Mouse (Mus musculus): ENCODE data around the gene Anxa6. TPM values are rescaled to one million over a fixed set of nuclear protein-coding genes. Genes with fewer than 3 reads are reported as not detected.

Anxa6 gene
- total and polyA plus RNA-seq, 3 experiments, result 115 to 168 (median 162) TPM

DNA sequence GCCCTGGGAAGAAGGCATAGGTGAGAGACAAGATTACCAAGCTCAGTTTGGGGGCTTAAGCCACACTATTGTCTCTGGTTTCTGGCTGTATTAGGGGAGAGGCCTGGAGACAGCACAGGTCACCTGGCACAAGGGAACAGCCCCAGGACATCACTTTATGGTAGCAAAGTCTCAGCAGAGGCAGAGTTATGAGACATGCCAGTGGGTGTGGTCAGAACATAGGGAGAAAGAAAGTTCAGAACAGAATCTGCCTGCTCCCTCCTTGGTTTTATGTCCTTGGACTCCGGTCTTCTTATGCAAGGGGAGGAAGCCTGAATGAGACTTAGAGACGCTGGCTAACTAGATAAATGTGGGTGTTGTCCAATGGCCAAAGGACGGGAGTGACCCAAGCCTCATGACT lies 88.5 kb downstream of the Anxa6 start:
- dilution Hi-C loops (cut with MboI; ENCODE audit: extremely low pct_ligation_motif_present, extremely low pct_unique_long_range_greater_than_20kb, low sequenced_read_pairs), result no loop called here
- in situ Hi-C loops (cut with MboI; ENCODE audit: low pct_ligation_motif_present, low pct_unique_long_range_greater_than_20kb, low sequenced_read_pairs), result no loop called here
- peaks cover 17 to 58% of the 10 kb centered on the region in 2 experiments for H3K4me1 ChIP-seq (ENCODE audit: control insufficient read depth in 1 of 2, insufficient read depth in 2 of 2)
- TF ChIP-seq POLR2A (IDR thresholded peaks at IDR 0.05; ENCODE audit: low read depth, low read length) (no peak), SIN3A (IDR thresholded peaks at IDR 0.05; ENCODE audit: low read length) (no peak), ZMIZ1 (IDR thresholded peaks at IDR 0.05; ENCODE audit: low read depth, low read length) (no peak)
- no peak overlapping the region for H3K4me2 ChIP-seq (ENCODE audit: insufficient read depth, low read depth, poor library complexity, severe bottlenecking)
- no peak overlapping the region for H3K9ac ChIP-seq (ENCODE audit: insufficient read depth, low read depth)
- no peaks in the 10 kb centered on the region for H3K9me3 ChIP-seq (replicated peaks; ENCODE audit: low read length)
- H3K36me3 ChIP-seq (replicated peaks in 1 of 2; ENCODE audit: control insufficient read depth in 1 of 2, insufficient read depth in 1 of 2, low read length in 1 of 2), result peaks cover 62 to 91% of the 10 kb centered on the region in 2 experiments
- no peak overlapping the region for H3K4me3 ChIP-seq (replicated peaks in 1 of 3; ENCODE audit: low read depth in 2 of 3, low read length in 2 of 3, poor library complexity in 1 of 3)
- DNase-seq (ENCODE audit: extremely low read depth), result peak; percentile 36
- H3K79me2 ChIP-seq (replicated peaks; ENCODE audit: control insufficient read depth, extremely low read depth, insufficient read depth, poor library complexity, severe bottlenecking), result peaks cover 71% of the 10 kb centered on the region
- 0 out of 2 replicates have a peak overlapping the region, but pooled peaks have one; percentile 1 for H3K27ac ChIP-seq (ENCODE audit: insufficient read depth, low read depth)
- H3K27me3 ChIP-seq (replicated peaks), result no peaks in the 10 kb centered on the region

DNA sequence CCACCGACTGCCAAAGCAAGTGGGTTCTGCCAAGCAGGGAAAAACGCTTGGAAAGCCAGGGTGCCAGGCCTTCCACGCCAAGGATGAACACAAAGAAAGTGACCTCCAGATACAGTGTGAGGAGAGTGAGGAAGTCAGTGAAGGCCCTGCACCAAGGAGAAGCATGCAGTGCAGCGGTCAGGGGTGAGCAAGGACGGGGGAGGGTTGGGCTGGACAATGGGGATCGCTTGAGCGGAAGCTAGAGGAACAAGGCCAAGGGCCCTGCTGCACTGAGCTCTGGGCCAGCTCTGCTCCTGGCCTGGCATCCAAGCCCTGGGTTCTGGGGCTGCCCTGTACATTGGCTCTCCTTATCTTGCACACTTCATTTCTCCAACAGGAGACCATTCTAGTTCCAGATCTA lies 93.2 kb downstream of the Anxa6 start:
- Histone ChIP-seq H3K79me2 (replicated peaks; ENCODE audit: control insufficient read depth, extremely low read depth, insufficient read depth, poor library complexity, severe bottlenecking) (peaks cover 38% of the 10 kb centered on the region), H3K4me2 (ENCODE audit: insufficient read depth, low read depth, poor library complexity, severe bottlenecking) (no peak overlapping the region), H3K27ac (ENCODE audit: insufficient read depth, low read depth) (no peak overlapping the region), H3K9me3 (replicated peaks; ENCODE audit: low read length) (no peaks in the 10 kb centered on the region), H3K9ac (ENCODE audit: insufficient read depth, low read depth) (no peak overlapping the region), H3K36me3 (replicated peaks in 1 of 2; ENCODE audit: control insufficient read depth in 1 of 2, insufficient read depth in 1 of 2, low read length in 1 of 2) (peaks cover 77 to 97% of the 10 kb centered on the region in 2 experiments), H3K4me3 (replicated peaks in 1 of 3; ENCODE audit: low read depth in 2 of 3, low read length in 2 of 3, poor library complexity in 1 of 3) (no peak overlapping the region), H3K27me3 (replicated peaks) (no peaks in the 10 kb centered on the region), H3K4me1 (ENCODE audit: control insufficient read depth in 1 of 2, insufficient read depth in 2 of 2) (peaks cover 30 to 65% of the 10 kb centered on the region in 2 experiments)
- TF ChIP-seq PAX5 (IDR thresholded peaks at IDR 0.05; ENCODE audit: low read length), result no peak
- no peak for TF ChIP-seq TBP (conservative IDR thresholded peaks at IDR 0.05; ENCODE audit: low read depth, low read length)
- no peak for TF ChIP-seq MXI1 (IDR thresholded peaks at IDR 0.05; ENCODE audit: low read depth, low read length)
- no peak for TF ChIP-seq CHD2 (IDR thresholded peaks at IDR 0.05; ENCODE audit: low read length)
- no peak for TF ChIP-seq CTCF (conservative IDR thresholded peaks at IDR 0.05 in 1 of 2, IDR thresholded peaks at IDR 0.05 in 1 of 2; ENCODE audit: low read depth in 2 of 2, low read length in 2 of 2)
- TF ChIP-seq RAD21 (IDR thresholded peaks at IDR 0.05; ENCODE audit: low read depth, low read length), result no peak
- no peak for TF ChIP-seq ETS1 (conservative IDR thresholded peaks at IDR 0.05; ENCODE audit: low read depth, low read length)
- in situ Hi-C loops (cut with MboI; ENCODE audit: low pct_ligation_motif_present, low pct_unique_long_range_greater_than_20kb, low sequenced_read_pairs) (no loop called here), dilution Hi-C loops (cut with MboI; ENCODE audit: extremely low pct_ligation_motif_present, extremely low pct_unique_long_range_greater_than_20kb, low sequenced_read_pairs) (no loop called here)
- no peak for DNase-seq (ENCODE audit: extremely low read depth)

DNA sequence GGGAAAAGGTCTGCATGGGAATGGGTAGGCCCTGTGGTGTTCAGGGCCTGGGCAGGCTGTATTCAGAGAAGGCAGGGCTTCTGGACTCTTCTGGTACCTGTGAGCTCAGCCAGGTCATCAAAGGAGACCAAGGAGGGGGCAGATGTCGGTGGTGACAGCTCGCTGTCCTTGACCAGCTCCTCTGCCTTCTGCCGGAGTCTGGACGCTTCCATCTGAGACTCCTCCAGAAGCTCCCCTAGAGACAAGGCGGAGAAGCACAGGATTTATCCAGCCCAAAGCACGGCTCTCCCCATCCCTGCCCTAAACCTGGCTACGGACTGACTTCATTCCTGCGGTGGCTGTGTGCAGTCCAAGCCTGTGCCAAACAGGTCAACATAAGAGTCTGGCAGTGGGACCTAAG lies 93.7 kb downstream of the Anxa6 start:
- peaks cover 75 to 97% of the 10 kb centered on the region in 2 experiments for H3K36me3 ChIP-seq (replicated peaks in 1 of 2; ENCODE audit: control insufficient read depth in 1 of 2, insufficient read depth in 1 of 2, low read length in 1 of 2)
- peaks cover 33% of the 10 kb centered on the region for H3K79me2 ChIP-seq (replicated peaks; ENCODE audit: control insufficient read depth, extremely low read depth, insufficient read depth, poor library complexity, severe bottlenecking)
- dilution Hi-C loops (cut with MboI; ENCODE audit: extremely low pct_ligation_motif_present, extremely low pct_unique_long_range_greater_than_20kb, low sequenced_read_pairs) (no loop called here), in situ Hi-C loops (cut with MboI; ENCODE audit: low pct_ligation_motif_present, low pct_unique_long_range_greater_than_20kb, low sequenced_read_pairs) (no loop called here)
- no peak overlapping the region for H3K4me3 ChIP-seq (replicated peaks in 1 of 3; ENCODE audit: low read depth in 2 of 3, low read length in 2 of 3, poor library complexity in 1 of 3)
- no peak overlapping the region for H3K27ac ChIP-seq (ENCODE audit: insufficient read depth, low read depth)
- TF ChIP-seq JUN (IDR thresholded peaks at IDR 0.05; ENCODE audit: insufficient read depth, low read depth, low read length) (no peak), ETS1 (conservative IDR thresholded peaks at IDR 0.05; ENCODE audit: low read depth, low read length) (no peak), RAD21 (IDR thresholded peaks at IDR 0.05; ENCODE audit: low read depth, low read length) (no peak), USF1 (IDR thresholded peaks at IDR 0.05; ENCODE audit: low read depth, low read length) (no peak), RCOR1 (conservative IDR thresholded peaks at IDR 0.05; ENCODE audit: low read depth, low read length) (no peak), CHD1 (IDR thresholded peaks at IDR 0.05; ENCODE audit: low read depth, low read length) (no peak), JUND (conservative IDR thresholded peaks at IDR 0.05; ENCODE audit: low read depth, low read length) (no peak), HCFC1 (IDR thresholded peaks at IDR 0.05; ENCODE audit: low read depth, low read length) (no peak), EP300 (IDR thresholded peaks at IDR 0.05; ENCODE audit: low read length) (no peak), MAZ (IDR thresholded peaks at IDR 0.05; ENCODE audit: low read depth, low read length) (no peak), POLR2A (IDR thresholded peaks at IDR 0.05; ENCODE audit: low read depth, low read length) (no peak), MEF2A (IDR thresholded peaks at IDR 0.05; ENCODE audit: borderline replicate concordance, low read depth, low read length) (no peak)
- no peaks in the 10 kb centered on the region for H3K9me3 ChIP-seq (replicated peaks; ENCODE audit: low read length)
- DNase-seq (ENCODE audit: extremely low read depth), result no peak
- no peak overlapping the region for H3K4me2 ChIP-seq (ENCODE audit: insufficient read depth, low read depth, poor library complexity, severe bottlenecking)
- no peaks in the 10 kb centered on the region for H3K27me3 ChIP-seq (replicated peaks)
- no peak overlapping the region for H3K9ac ChIP-seq (ENCODE audit: insufficient read depth, low read depth)
- peaks cover 24 to 64% of the 10 kb centered on the region in 2 experiments for H3K4me1 ChIP-seq (ENCODE audit: control insufficient read depth in 1 of 2, insufficient read depth in 2 of 2)

All from CH12.LX (cell line).